Mouse (Mus musculus): ENCODE data around the gene Gnat3. TPM values are rescaled to one million over a fixed set of nuclear protein-coding genes. Genes with fewer than 3 reads are reported as not detected.

Gene Gnat3
- polyA plus RNA-seq, 1 experiment = 0.54 TPM

GRCm38 (mm10) chr5:18035848-18036638, 73.7 kb downstream of the Gnat3 start:
- Histone ChIP-seq H3K27ac (ENCODE audit: insufficient read depth, low read depth, low read length) (peak overlapping the region; percentile 76), H3K4me1 (ENCODE audit: control insufficient read depth, insufficient read depth, low read length) (peaks cover 15% of the 10 kb centered on the region), H3K4me3 (ENCODE audit: insufficient read depth, low read length) (0 out of 2 replicates have a peak overlapping the region, but pooled peaks have one; percentile 1)
- TF ChIP-seq POLR2A (IDR thresholded peaks at IDR 0.05; ENCODE audit: borderline replicate concordance, low read depth, low read length) (no peak), CTCF (IDR thresholded peaks at IDR 0.05; ENCODE audit: low read depth, low read length) (no peak)

GRCm38 (mm10) chr5:18043022-18043421, 80.7 kb downstream of the Gnat3 start:
- 0 out of 2 replicates have a peak, but pooled peaks cover 2% of the 10 kb centered on the region for H3K4me1 ChIP-seq (ENCODE audit: control insufficient read depth, insufficient read depth, low read length)
- H3K27ac ChIP-seq (ENCODE audit: insufficient read depth, low read depth, low read length) = no peak overlapping the region
- H3K4me3 ChIP-seq (ENCODE audit: insufficient read depth, low read length) = no peak overlapping the region
- TF ChIP-seq CTCF (IDR thresholded peaks at IDR 0.05; ENCODE audit: low read depth, low read length) (no peak), POLR2A (IDR thresholded peaks at IDR 0.05; ENCODE audit: borderline replicate concordance, low read depth, low read length) (no peak)

GRCm38 (mm10) chr5:18048841-18049240, 86.5 kb downstream of the Gnat3 start:
- H3K4me3 ChIP-seq (ENCODE audit: insufficient read depth, low read length) = no peak overlapping the region
- H3K27ac ChIP-seq (ENCODE audit: insufficient read depth, low read depth, low read length) = no peak overlapping the region
- H3K4me1 ChIP-seq (ENCODE audit: control insufficient read depth, insufficient read depth, low read length) = no peaks in the 10 kb centered on the region
- no peak for TF ChIP-seq POLR2A (IDR thresholded peaks at IDR 0.05; ENCODE audit: borderline replicate concordance, low read depth, low read length)

- Histone ChIP-seq H3K27ac (ENCODE audit: insufficient read depth, low read depth, low read length) (no peak overlapping the region), H3K4me1 (ENCODE audit: control insufficient read depth, insufficient read depth, low read length) (no peaks in the 10 kb centered on the region), H3K4me3 (ENCODE audit: insufficient read depth, low read length) (no peak overlapping the region)
- TF ChIP-seq CTCF (IDR thresholded peaks at IDR 0.05; ENCODE audit: low read depth, low read length) = no peak
- no peak for TF ChIP-seq POLR2A (IDR thresholded peaks at IDR 0.05; ENCODE audit: borderline replicate concordance, low read depth, low read length)
Measured at GRCm38 (mm10) chr5:18055323-18055722, 93.0 kb downstream of the Gnat3 start.

Other genes with a start within 250 kb of the Gnat3 start
- gene Cd36, start 73.7 kb upstream of the Gnat3 start, polyA plus RNA-seq (2012; ENCODE audit: insufficient read depth, insufficient read length, missing spikeins) = 390 and 451 TPM in 2 replicates